Mouse (Mus musculus) kidney, embryonic 14.5 days (tissue): ENCODE results near the gene Mbnl2. TPM values are rescaled to one million over a fixed set of nuclear protein-coding genes. Genes with fewer than 3 reads are reported as not detected.

Source experiments
- ATAC-seq: fragments of 200-750 bp; cut with Nextera tagmentation; 2 replicates; pipeline ENCODE4 v1.8.0; 2017; ENCODE audit warnings: moderate number of reproducible peaks, mild to moderate bottlenecking, moderate TSS enrichment, moderate library complexity; ENCODE audit not compliant: low FRiP score, low TSS enrichment
- H3K27ac ChIP-seq: fragments of 300-500 bp; sonication (generic); 2 replicates; pipeline ENCODE4 v1.5.1; 2014; ENCODE audit warnings: low read depth, mild to moderate bottlenecking, low read length, moderate library complexity, mixed read lengths
- H3K27me3 ChIP-seq: fragments of 300-500 bp; sonication (generic); 2 replicates; pipeline ENCODE4 v1.6.1; 2014; ENCODE audit warnings: mild to moderate bottlenecking, low read length; ENCODE audit not compliant: control insufficient read depth, insufficient read depth
- H3K36me3 ChIP-seq: fragments of 300-500 bp; sonication (generic); 2 replicates; pipeline ENCODE4 v1.6.1; 2014; ENCODE audit warnings: low read length, mixed read lengths; ENCODE audit not compliant: control insufficient read depth, insufficient read depth
- H3K4me1 ChIP-seq: fragments of 300-500 bp; sonication (generic); 2 replicates; pipeline ENCODE4 v1.6.1; 2014; ENCODE audit warnings: low read length, mixed read lengths; ENCODE audit not compliant: control insufficient read depth, insufficient read depth
- H3K4me2 ChIP-seq: fragments of 300-500 bp; sonication (generic); replicated peaks from 2 replicates; pipeline ENCODE4 v1.6.1; 2014; ENCODE audit warnings: low read depth, mild to moderate bottlenecking, low read length
- H3K4me3 ChIP-seq: fragments of 300-500 bp; sonication (generic); 2 replicates; pipeline ENCODE4 v1.5.1; 2014; ENCODE audit warnings: mild to moderate bottlenecking, low read length
- H3K9ac ChIP-seq: fragments of 300-500 bp; sonication (generic); 2 replicates; pipeline ENCODE4 v1.6.1; 2014; ENCODE audit warnings: low read depth, mild to moderate bottlenecking, low read length, moderate library complexity
- H3K9me3 ChIP-seq: fragments of 300-500 bp; sonication (generic); 2 replicates; pipeline ENCODE4 v1.6.1; 2016; ENCODE audit warnings: low read length; ENCODE audit not compliant: control insufficient read depth
- WGBS: fragments of 180-500 bp; shearing (Covaris S2); extraction: QIAGEN DNeasy Blood & Tissue Kit; methylation state at CpG from one replicate; pipeline ENCODE4 v1.1.7; 2014; 5-methylcytosine and 5-hydroxymethylcytosine counted together
- polyA plus RNA-seq: library from polyadenylated mRNA; unstranded; fragments of >200 nt; fragmentation: Nextera tagmentation; extraction: Ambion mirVana; gene quantifications from 2 replicates; pipeline ENCODE4 v1.2.1, GENCODE M21; 2014

Mbnl2 gene
- polyA plus RNA-seq, 1 experiment from 2014 or later, result 84.9 TPM

- H3K36me3 ChIP-seq, result peaks cover 25% of the 10 kb centered on the region; the same call in 1 of the 2 replicates
- H3K27ac ChIP-seq, result no peak overlapping the region
- no peak for ATAC-seq
Observed at GRCm38 (mm10) chr14:120394216-120394615, 118.7 kb downstream of the Mbnl2 start.

GRCm38 (mm10) chr14:120394827-120395226 lies 119.4 kb downstream of the Mbnl2 start:
- Histone ChIP-seq H3K4me3 (no peak overlapping the region), H3K27ac (no peak overlapping the region), H3K4me2 (no peak overlapping the region), H3K9me3 (no peaks in the 10 kb centered on the region; the same call in 1 of the 2 replicates), H3K36me3 (peaks cover 26% of the 10 kb centered on the region; the same call in 1 of the 2 replicates), H3K27me3 (no peaks in the 10 kb centered on the region), H3K4me1 (no peaks in the 10 kb centered on the region), H3K9ac (no peak overlapping the region)
- WGBS, result 87% methylated on average over 3 of the region's 3 CpGs
- ATAC-seq, result no peak

More at GRCm38 (mm10) chr14:120394216-120394615, 118.7 kb downstream of the Mbnl2 start:
- H3K9me3 ChIP-seq, result no peaks in the 10 kb centered on the region; the same call in 1 of the 2 replicates
- H3K4me3 ChIP-seq, result no peak overlapping the region
- WGBS, result 89% methylated on average over 3 of the region's 3 CpGs
- H3K4me2 ChIP-seq, result no peak overlapping the region
- no peaks in the 10 kb centered on the region for H3K27me3 ChIP-seq
- no peak overlapping the region for H3K9ac ChIP-seq
- peaks cover 3% of the 10 kb centered on the region; the same call in 1 of the 2 replicates for H3K4me1 ChIP-seq

GRCm38 (mm10) chr14:120395501-120395900 lies 120.0 kb downstream of the Mbnl2 start:
- 85% methylated on average over 9 of the region's 9 CpGs for WGBS
- Histone ChIP-seq H3K27ac (no peak overlapping the region), H3K36me3 (peaks cover 26% of the 10 kb centered on the region; the same call in 1 of the 2 replicates), H3K9ac (no peak overlapping the region), H3K4me1 (no peaks in the 10 kb centered on the region), H3K9me3 (no peaks in the 10 kb centered on the region; the same call in 1 of the 2 replicates), H3K27me3 (no peaks in the 10 kb centered on the region), H3K4me3 (no peak overlapping the region), H3K4me2 (no peak overlapping the region)
- ATAC-seq, result no peak

GRCm38 (mm10) chr14:120397871-120398647 lies 122.6 kb downstream of the Mbnl2 start:
- Histone ChIP-seq H3K9me3 (no peaks in the 10 kb centered on the region), H3K27me3 (no peaks in the 10 kb centered on the region), H3K4me2 (no peak overlapping the region), H3K4me1 (no peaks in the 10 kb centered on the region), H3K27ac (no peak overlapping the region), H3K9ac (no peak overlapping the region), H3K36me3 (peaks cover 40% of the 10 kb centered on the region), H3K4me3 (no peak overlapping the region)
- ATAC-seq, result peak; percentile 87
- 46% methylated on average over 10 of the region's 10 CpGs for WGBS

- Histone ChIP-seq H3K4me2 (no peak overlapping the region), H3K4me1 (no peaks in the 10 kb centered on the region), H3K27me3 (no peaks in the 10 kb centered on the region), H3K4me3 (no peak overlapping the region), H3K9ac (no peak overlapping the region), H3K9me3 (no peaks in the 10 kb centered on the region), H3K27ac (no peak overlapping the region), H3K36me3 (peaks cover 45% of the 10 kb centered on the region)
- no peak for ATAC-seq
- 86% methylated on average over 6 of the region's 6 CpGs for WGBS
Observed at GRCm38 (mm10) chr14:120399614-120400013, 124.1 kb downstream of the Mbnl2 start.

- no peak overlapping the region for H3K4me3 ChIP-seq
- H3K27ac ChIP-seq, result no peak overlapping the region
- no peak overlapping the region for H3K4me2 ChIP-seq
- 86% methylated on average over 15 of the region's 15 CpGs for WGBS
- no peaks in the 10 kb centered on the region for H3K27me3 ChIP-seq
- no peaks in the 10 kb centered on the region for H3K9me3 ChIP-seq
- no peak for ATAC-seq
- peaks cover 51% of the 10 kb centered on the region for H3K36me3 ChIP-seq
- H3K9ac ChIP-seq, result no peak overlapping the region
- H3K4me1 ChIP-seq, result no peaks in the 10 kb centered on the region
Observed at GRCm38 (mm10) chr14:120401158-120401557, 125.7 kb downstream of the Mbnl2 start.

GRCm38 (mm10) chr14:120402715-120403114 lies 127.2 kb downstream of the Mbnl2 start:
- H3K4me3 ChIP-seq, result no peak overlapping the region
- no peak for ATAC-seq
- no peak overlapping the region for H3K9ac ChIP-seq
- 95% methylated on average over 9 of the region's 9 CpGs for WGBS
- H3K4me1 ChIP-seq, result no peaks in the 10 kb centered on the region
- H3K27ac ChIP-seq, result no peak overlapping the region
- no peak overlapping the region for H3K4me2 ChIP-seq
- H3K27me3 ChIP-seq, result no peaks in the 10 kb centered on the region
- H3K9me3 ChIP-seq, result no peaks in the 10 kb centered on the region
- peaks cover 42% of the 10 kb centered on the region for H3K36me3 ChIP-seq

- no peak for ATAC-seq
- Histone ChIP-seq H3K36me3 (peaks cover 40% of the 10 kb centered on the region), H3K27me3 (no peaks in the 10 kb centered on the region), H3K9me3 (no peaks in the 10 kb centered on the region), H3K4me3 (no peak overlapping the region), H3K9ac (no peak overlapping the region), H3K4me1 (no peaks in the 10 kb centered on the region), H3K27ac (no peak overlapping the region), H3K4me2 (no peak overlapping the region)
- 96% methylated on average over 7 of the region's 7 CpGs for WGBS
Observed at GRCm38 (mm10) chr14:120404364-120404763, 128.9 kb downstream of the Mbnl2 start.

- no peak overlapping the region for H3K9ac ChIP-seq
- no peaks in the 10 kb centered on the region for H3K9me3 ChIP-seq
- H3K27me3 ChIP-seq, result no peaks in the 10 kb centered on the region
- no peak overlapping the region for H3K4me2 ChIP-seq
- no peak for ATAC-seq
- 84% methylated on average over 17 of the region's 17 CpGs for WGBS
- H3K27ac ChIP-seq, result no peak overlapping the region
- H3K4me1 ChIP-seq, result no peaks in the 10 kb centered on the region
- H3K4me3 ChIP-seq, result no peak overlapping the region
- H3K36me3 ChIP-seq, result peaks cover 34% of the 10 kb centered on the region
Observed at GRCm38 (mm10) chr14:120404811-120405582, 129.5 kb downstream of the Mbnl2 start.
